Mouse (Mus musculus) forebrain, embryonic 14.5 days (tissue): ENCODE measurements at regions not wholly inside any gene's neighbourhood (a gene's known extent, or its start where the extent isn't known, plus 50 kb on each side); places are given as distances from the start of the nearest gene placed in this dataset.

Source experiments
- ATAC-seq: fragments of 200-750 bp; cut with Nextera tagmentation; 2 replicates; pipeline ENCODE4 v1.8.0; 2017; ENCODE audit warnings: mild to moderate bottlenecking, moderate library complexity
- DNase-seq: peaks from one replicate; pipeline ENCODE4 v3.0.0-alpha.2; 2015; ENCODE audit warnings: low spot score
- H3K27ac ChIP-seq: fragments of 300-500 bp; sonication (generic); 2 replicates; pipeline ENCODE4 v1.5.1; 2014; ENCODE audit warnings: low read depth, mild to moderate bottlenecking, control low read depth, low read length, moderate library complexity
- H3K27me3 ChIP-seq: fragments of 300-500 bp; sonication (generic); replicated peaks from 2 replicates; pipeline ENCODE4 v1.6.1; 2014; ENCODE audit warnings: low read length, control low read depth, mixed read lengths; ENCODE audit not compliant: control insufficient read depth, insufficient read depth
- H3K36me3 ChIP-seq: fragments of 300-500 bp; sonication (generic); 2 replicates; pipeline ENCODE4 v1.6.1; 2014; ENCODE audit warnings: low read length, control low read depth; ENCODE audit not compliant: control insufficient read depth, insufficient read depth
- H3K4me1 ChIP-seq: fragments of 300-500 bp; sonication (generic); 2 replicates; pipeline ENCODE4 v1.6.1; 2014; ENCODE audit warnings: antibody characterized with exemption, low read length, control low read depth; ENCODE audit not compliant: control insufficient read depth, insufficient read depth
- H3K4me2 ChIP-seq: fragments of 300-500 bp; sonication (generic); 2 replicates; pipeline ENCODE4 v1.6.1; 2014; ENCODE audit warnings: mild to moderate bottlenecking, control low read depth, low read length
- H3K4me3 ChIP-seq: fragments of 300-500 bp; sonication (generic); 2 replicates; pipeline ENCODE4 v1.5.1; 2014; ENCODE audit warnings: low read depth, low read length, control low read depth
- H3K9ac ChIP-seq: fragments of 300-500 bp; sonication (generic); 2 replicates; pipeline ENCODE4 v1.6.1; 2014; ENCODE audit warnings: mild to moderate bottlenecking, low read length, control low read depth, moderate library complexity
- H3K9me3 ChIP-seq: fragments of 300-500 bp; sonication (generic); replicated peaks from 2 replicates; pipeline ENCODE4 v1.6.1; 2016; ENCODE audit warnings: low read length, control low read depth, mixed read lengths; ENCODE audit not compliant: control insufficient read depth
- WGBS: fragments of 180-500 bp; shearing (Covaris S2); extraction: QIAGEN DNeasy Blood & Tissue Kit; methylation state at CpG from one replicate; pipeline ENCODE4 v1.1.7; 2014; 5-methylcytosine and 5-hydroxymethylcytosine counted together

- H3K9ac ChIP-seq, result no peak overlapping the region
- no peaks in the 10 kb centered on the region for H3K27me3 ChIP-seq
- H3K4me3 ChIP-seq, result no peak overlapping the region
- H3K27ac ChIP-seq, result no peak overlapping the region
- peaks cover 24% of the 10 kb centered on the region for H3K4me1 ChIP-seq
- H3K4me2 ChIP-seq, result 0 out of 2 replicates have a peak overlapping the region, but pooled peaks have one; percentile 8
- 8% methylated on average over 9 of the region's 9 CpGs for WGBS
- ATAC-seq (peak; percentile 25; the same call in 1 of the 2 replicates), DNase-seq (peak; percentile 36)
- no peaks in the 10 kb centered on the region for H3K9me3 ChIP-seq
- H3K36me3 ChIP-seq, result no peaks in the 10 kb centered on the region
Measured at GRCm38 (mm10) chr7:73304799-73305198, 70.5 kb upstream of the Rgma start.

GRCm38 (mm10) chr7:73305286-73305975 lies 69.9 kb upstream of the Rgma start:
- no peak overlapping the region for H3K4me2 ChIP-seq
- H3K36me3 ChIP-seq, result no peaks in the 10 kb centered on the region

DNA sequence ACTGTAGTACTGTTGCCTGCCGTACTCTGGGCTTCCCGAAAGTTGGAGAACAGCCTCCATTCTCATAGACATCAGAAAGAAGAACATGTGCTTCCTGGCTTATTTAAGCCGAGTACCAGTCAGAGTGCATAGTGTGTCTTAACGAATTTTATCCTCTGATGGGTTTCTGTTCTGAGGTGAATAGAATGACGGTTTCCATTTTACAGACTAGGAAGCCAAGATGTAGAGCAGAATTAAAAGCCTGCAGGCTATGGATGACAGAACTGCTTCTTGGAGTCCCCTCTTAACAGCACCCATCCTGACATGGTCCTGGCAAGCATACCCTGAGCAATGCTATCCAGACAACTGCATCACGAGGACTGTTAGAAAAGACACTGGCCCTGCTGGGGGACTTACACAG lies 69.0 kb upstream of the Rgma start:
- Histone ChIP-seq H3K36me3 (no peaks in the 10 kb centered on the region), H3K4me3 (no peak overlapping the region), H3K27ac (no peak overlapping the region), H3K4me2 (no peak overlapping the region), H3K4me1 (peaks cover 24% of the 10 kb centered on the region), H3K9me3 (no peaks in the 10 kb centered on the region), H3K9ac (no peak overlapping the region), H3K27me3 (no peaks in the 10 kb centered on the region)
- DNase-seq (no peak), ATAC-seq (no peak)
- WGBS, result 37% methylated on average over 6 of the region's 6 CpGs

More at GRCm38 (mm10) chr7:73305286-73305975, 69.9 kb upstream of the Rgma start:
- no peak for DNase-seq
- H3K4me1 ChIP-seq, result peaks cover 24% of the 10 kb centered on the region
- H3K9ac ChIP-seq, result no peak overlapping the region
- H3K27ac ChIP-seq, result 0 out of 2 replicates have a peak overlapping the region, but pooled peaks have one; percentile 22
- no peaks in the 10 kb centered on the region for H3K27me3 ChIP-seq
- no peak for ATAC-seq
- no peaks in the 10 kb centered on the region for H3K9me3 ChIP-seq
- WGBS, result 13% methylated on average over 14 of the region's 14 CpGs
- H3K4me3 ChIP-seq, result no peak overlapping the region

DNA sequence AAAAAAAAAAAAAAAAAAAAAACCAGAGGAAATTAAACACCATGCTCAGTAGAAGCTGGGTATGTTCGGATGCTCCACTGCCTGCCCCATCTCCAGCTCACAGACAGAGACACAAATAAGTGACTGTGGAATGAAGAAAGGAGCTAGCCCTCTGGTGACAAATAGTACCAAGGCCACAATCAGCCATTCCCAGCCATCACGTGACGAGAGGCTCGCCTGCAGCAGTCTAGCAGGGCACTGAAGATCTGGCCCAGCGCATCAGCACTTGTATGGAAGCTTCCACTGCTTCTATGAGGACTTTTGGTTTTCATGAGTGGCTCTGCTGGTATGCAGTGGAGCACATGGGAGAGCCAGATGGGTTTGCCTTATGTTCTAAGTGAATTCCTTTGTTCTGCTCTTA lies 68.6 kb upstream of the Rgma start:
- Histone ChIP-seq H3K9me3 (no peaks in the 10 kb centered on the region), H3K36me3 (no peaks in the 10 kb centered on the region), H3K4me1 (peaks cover 24% of the 10 kb centered on the region), H3K27ac (no peak overlapping the region), H3K4me2 (no peak overlapping the region), H3K4me3 (no peak overlapping the region), H3K9ac (no peak overlapping the region), H3K27me3 (no peaks in the 10 kb centered on the region)
- peak; percentile 39 for DNase-seq
- no peak for ATAC-seq
- 49% methylated on average over 5 of the region's 5 CpGs for WGBS

GRCm38 (mm10) chr7:73307586-73308490 lies 67.5 kb upstream of the Rgma start:
- Histone ChIP-seq H3K36me3 (no peaks in the 10 kb centered on the region), H3K4me3 (no peak overlapping the region), H3K4me2 (no peak overlapping the region), H3K4me1 (peaks cover 19% of the 10 kb centered on the region), H3K27me3 (no peaks in the 10 kb centered on the region), H3K9me3 (no peaks in the 10 kb centered on the region), H3K9ac (no peak overlapping the region), H3K27ac (no peak overlapping the region)
- no peak for ATAC-seq
- WGBS, result 39% methylated on average over 13 of the region's 13 CpGs
- no peak for DNase-seq

DNA sequence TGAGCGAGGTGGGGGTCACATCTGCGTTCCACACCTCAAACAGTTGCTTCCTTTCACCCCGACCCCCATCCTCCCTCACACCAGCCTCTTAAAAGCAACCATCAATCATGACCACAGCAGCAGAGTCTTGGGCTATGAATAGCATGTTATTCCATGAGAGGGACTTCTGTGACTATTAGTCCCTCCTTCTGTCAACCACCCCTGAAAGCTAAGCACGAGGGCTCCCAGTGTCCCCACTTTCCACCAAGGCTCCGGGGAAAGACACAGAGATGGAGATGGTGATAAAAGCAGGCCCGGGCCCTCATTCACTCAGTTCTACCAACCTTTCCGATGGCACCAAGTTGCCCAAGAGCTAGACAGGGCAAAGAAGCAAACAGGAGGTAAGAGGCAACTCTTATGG lies 66.3 kb upstream of the Rgma start:
- Histone ChIP-seq H3K27ac (no peak overlapping the region), H3K4me3 (no peak overlapping the region), H3K9me3 (no peaks in the 10 kb centered on the region), H3K4me2 (no peak overlapping the region), H3K36me3 (no peaks in the 10 kb centered on the region), H3K9ac (no peak overlapping the region), H3K27me3 (no peaks in the 10 kb centered on the region), H3K4me1 (peaks cover 19% of the 10 kb centered on the region)
- no peak for DNase-seq
- WGBS, result 93% methylated on average over 7 of the region's 7 CpGs
- ATAC-seq, result no peak

DNA sequence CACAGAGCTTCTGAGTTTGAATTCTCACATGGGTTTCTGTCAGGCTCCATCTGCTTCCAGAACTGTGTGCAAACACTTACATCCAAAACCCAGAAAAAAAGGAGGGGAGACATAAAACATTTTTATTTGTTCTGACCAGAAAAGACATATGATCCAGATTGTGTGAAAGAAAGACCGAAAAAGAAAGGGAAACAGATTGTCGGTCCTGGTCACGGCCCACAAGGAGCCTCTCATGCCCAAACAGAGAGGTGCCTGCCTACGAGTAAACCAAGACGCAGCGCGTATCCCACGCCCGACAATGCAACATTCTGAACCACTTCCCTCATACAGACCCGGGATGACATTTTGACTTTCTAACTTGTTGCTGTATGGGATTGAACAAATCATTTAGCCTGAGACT lies 65.3 kb upstream of the Rgma start:
- Histone ChIP-seq H3K4me3 (no peak overlapping the region), H3K9me3 (no peaks in the 10 kb centered on the region), H3K4me2 (no peak overlapping the region), H3K27ac (no peak overlapping the region), H3K9ac (no peak overlapping the region), H3K27me3 (no peaks in the 10 kb centered on the region), H3K36me3 (no peaks in the 10 kb centered on the region), H3K4me1 (peaks cover 15% of the 10 kb centered on the region)
- ATAC-seq (no peak), DNase-seq (no peak)
- 95% methylated on average over 10 of the region's 10 CpGs for WGBS

DNA sequence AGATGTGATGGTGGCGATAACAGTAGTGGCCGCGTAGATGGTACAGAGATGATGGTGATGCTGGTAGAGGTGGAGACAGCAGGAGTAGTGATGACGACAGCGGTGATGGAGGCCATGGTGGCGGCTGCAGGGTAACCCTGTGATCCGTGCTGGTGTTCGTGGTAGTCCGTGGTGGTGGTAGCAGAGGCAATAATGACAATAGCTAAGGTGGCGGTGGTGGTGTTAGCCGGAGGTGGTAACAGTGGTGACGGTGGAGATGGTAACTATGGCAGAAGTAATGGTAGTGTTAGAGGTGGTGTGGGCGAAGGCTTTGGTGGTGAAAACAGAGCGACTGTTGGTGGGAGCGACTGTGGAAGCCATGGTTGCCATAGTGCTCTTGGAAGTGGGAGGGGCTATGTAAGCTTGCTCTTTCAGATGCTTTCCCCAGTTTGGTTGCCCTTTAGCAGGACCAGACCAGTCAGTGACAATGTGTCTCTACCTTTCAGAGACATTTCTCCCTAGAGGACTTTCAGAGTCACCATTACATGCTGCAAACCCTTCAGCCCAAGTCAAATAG lies 64.7 kb upstream of the Rgma start:
- no peak overlapping the region for H3K4me2 ChIP-seq
- H3K4me1 ChIP-seq, result peaks cover 10% of the 10 kb centered on the region
- no peak overlapping the region for H3K4me3 ChIP-seq
- DNase-seq (no peak), ATAC-seq (no peak)
- no peaks in the 10 kb centered on the region for H3K9me3 ChIP-seq
- 98% methylated on average over 15 of the region's 15 CpGs for WGBS
- no peaks in the 10 kb centered on the region for H3K27me3 ChIP-seq
- H3K9ac ChIP-seq, result no peak overlapping the region
- no peak overlapping the region for H3K27ac ChIP-seq
- H3K36me3 ChIP-seq, result no peaks in the 10 kb centered on the region
